ENCODE assay signal across 18 mouse cellular contexts in the genomic region with DNA sequence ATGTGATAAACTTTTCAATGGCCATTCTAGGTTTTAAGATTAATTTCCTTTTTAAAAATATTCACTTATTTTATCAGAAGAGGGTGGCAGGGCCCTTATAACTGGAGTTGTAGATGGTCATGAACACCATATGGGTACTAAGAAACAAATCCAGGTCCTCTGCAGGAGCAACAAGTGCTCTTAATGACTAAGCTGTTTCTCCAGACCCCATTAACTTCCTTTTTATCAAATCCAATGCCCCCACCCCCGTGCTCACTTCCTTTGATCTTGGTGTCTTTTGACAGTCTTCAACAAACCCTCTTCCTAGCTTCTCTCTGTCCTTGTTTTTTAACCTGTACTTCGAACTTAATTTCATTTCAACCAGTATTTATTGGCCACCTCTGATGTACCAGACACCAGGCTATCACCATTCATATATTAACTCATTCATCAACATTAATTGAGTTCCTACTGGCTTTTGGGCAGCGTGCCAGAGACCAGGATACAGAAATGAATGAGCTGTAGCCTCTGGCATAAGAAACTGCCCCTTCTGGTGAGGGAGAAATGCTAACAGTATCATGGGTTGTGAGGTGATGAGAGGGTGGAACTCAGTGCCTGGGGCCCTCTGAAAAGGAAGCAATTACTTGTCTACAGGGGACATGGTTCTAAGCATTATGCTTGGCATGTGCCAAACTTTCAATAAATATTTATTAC. TPM values are rescaled to one million over a fixed set of nuclear protein-coding genes. Genes with fewer than 3 reads are reported as not detected.
DNase-seq lines count a peak whose midpoint lies in the region; ATAC-seq and TF ChIP-seq lines count a peak whose summit lies in the region.
"Had no signal": no experiment of that assay in that cellular context is flagged by ENCODE, and none has a peak within 500 bp of the region (broad histone marks: within the 10 kb centered on the region; RNA-seq: fewer than 3 reads in every experiment).

No protein-coding gene starts in this region.

- ATAC-seq in neural tube, embryonic 12.5 days (ENCODE audit: low FRiP score, low read depth): 0 out of 2 replicates have a peak, but pooled peaks have one; percentile 29
- ATAC-seq in megakaryocyte progenitor cell, adult 5-6 weeks (replicated peaks; ENCODE audit: poor library complexity): peak; percentile 76
- ATAC-seq: CD4-positive, CD25-positive, alpha-beta regulatory T cell, adult 4 months; lung, postnatal 0 days; Patski had no signal

- H3K4me3 ChIP-seq in neural tube, embryonic 12.5 days: no peak overlapping the region
- no peak overlapping the region for H3K4me3 ChIP-seq in bone marrow macrophage, adult 2 months (ENCODE audit: insufficient read depth, low read length)
- H3K4me3 ChIP-seq: heart, embryonic 15.5 days; limb, embryonic 10.5 days had no signal

- TF ChIP-seq CTCF in bone marrow macrophage, adult 2 months (IDR thresholded peaks at IDR 0.05; ENCODE audit: low read depth, low read length): no peak

- H3K27ac ChIP-seq in neural tube, embryonic 12.5 days: no peak overlapping the region
- H3K27ac ChIP-seq in bone marrow macrophage, adult 2 months (ENCODE audit: insufficient read depth, low read depth, low read length): 0 out of 2 replicates have a peak overlapping the region, but pooled peaks have one; percentile 0
- H3K27ac ChIP-seq: heart, embryonic 15.5 days; limb, embryonic 10.5 days; liver, embryonic 14.5 days had no signal

- no peaks in the 10 kb centered on the region for H3K36me3 ChIP-seq in neural tube, embryonic 12.5 days
- H3K36me3 ChIP-seq: heart, embryonic 15.5 days; limb, embryonic 10.5 days had no signal

- DNase-seq in heart, adult 11 months: peak; percentile 61
- DNase-seq in heart, adult 18-20 months: no peak
- no peak for DNase-seq in neural tube, embryonic 10.5 days (ENCODE audit: extremely low spot score, low spot score)
- DNase-seq in testis, postnatal 10 days (ENCODE audit: low spot score): no peak
- no peak for DNase-seq in lung, postnatal 14 days
- DNase-seq: cerebellum, adult 9-11 months; kidney, adult 8-10 months; layer of hippocampus, postnatal 36 days; thymus, postnatal 4 days had no signal

- no peaks in the 10 kb centered on the region for H3K4me1 ChIP-seq in neural tube, embryonic 12.5 days
- peaks cover 14% of the 10 kb centered on the region for H3K4me1 ChIP-seq in bone marrow macrophage, adult 2 months (ENCODE audit: control insufficient read depth, insufficient read depth, low read length)
- H3K4me1 ChIP-seq: heart, embryonic 15.5 days had no signal

- H3K9ac ChIP-seq in neural tube, embryonic 12.5 days: no peak overlapping the region
- H3K9ac ChIP-seq: heart, embryonic 15.5 days; liver, embryonic 14.5 days had no signal

- no peak for TF ChIP-seq POLR2A in bone marrow macrophage, adult 2 months (IDR thresholded peaks at IDR 0.05; ENCODE audit: borderline replicate concordance, low read depth, low read length)

- no peaks in the 10 kb centered on the region for H3K9me3 ChIP-seq in neural tube, embryonic 12.5 days
- H3K9me3 ChIP-seq: heart, embryonic 15.5 days; limb, embryonic 10.5 days had no signal

- no peak overlapping the region for H3K4me2 ChIP-seq in neural tube, embryonic 12.5 days (replicated peaks)
- H3K4me2 ChIP-seq: heart, embryonic 15.5 days had no signal

- no peaks in the 10 kb centered on the region; the same call in 1 of the 2 replicates for H3K27me3 ChIP-seq in neural tube, embryonic 12.5 days (replicated peaks)
- H3K27me3 ChIP-seq: Patski had no signal

- WGBS in neural tube, embryonic 12.5 days: 38% methylated on average over 3 of the region's 3 CpGs

RNA-seq across cellular contexts. Expression of gene Rbm15, which starts 11.7 kb away (rescaled TPM):
- 10 to 100 TPM; 21.7 to 24.6 TPM for total RNA-seq in heart, adult 18-20 months (2021)
- 10.3 and 14.1 TPM in 2 replicates for polyA plus RNA-seq in neural tube, embryonic 12.5 days (2016; fragmentation: Nextera tagmentation; extraction: Ambion mirVana)
- 16.0 and 16.9 TPM in 2 replicates for polyA plus RNA-seq in bone marrow macrophage, adult 2 months (2012; ENCODE audit: insufficient read depth, insufficient read length, missing spikeins)
- total RNA-seq in megakaryocyte progenitor cell, adult 5-6 weeks (2015): 49.5 and 50.0 TPM in 2 replicates
- total RNA-seq in megakaryocyte progenitor cell, adult 5-6 weeks (2017): 31.2 and 33.9 TPM in 2 replicates

RNA-seq across cellular contexts. Expression of gene Slc16a4, which starts 54.1 kb away (rescaled TPM):
- total RNA-seq in heart, adult 18-20 months (2021): under 1 TPM; 0.50 to 0.51 TPM
- polyA plus RNA-seq in neural tube, embryonic 12.5 days (2016; fragmentation: Nextera tagmentation; extraction: Ambion mirVana): 2.1 and 2.6 TPM in 2 replicates
- not detected in 2 replicates for polyA plus RNA-seq in bone marrow macrophage, adult 2 months (2012; ENCODE audit: insufficient read depth, insufficient read length, missing spikeins)
- 0.35 TPM in 1 of 2 replicates, not detected in the other for total RNA-seq in megakaryocyte progenitor cell, adult 5-6 weeks (2015)
- total RNA-seq in megakaryocyte progenitor cell, adult 5-6 weeks (2017): 0.37 TPM in 1 of 2 replicates, not detected in the other
